Mouse (Mus musculus) fibroblast of lung, adult 2 months (primary cell): ENCODE results near the gene Syn2.

Source experiments
- DNase-seq: peaks from one replicate; pipeline ENCODE4 v3.0.0-alpha.2; 2011; ENCODE audit warnings: low read depth

Syn2 gene

DNA sequence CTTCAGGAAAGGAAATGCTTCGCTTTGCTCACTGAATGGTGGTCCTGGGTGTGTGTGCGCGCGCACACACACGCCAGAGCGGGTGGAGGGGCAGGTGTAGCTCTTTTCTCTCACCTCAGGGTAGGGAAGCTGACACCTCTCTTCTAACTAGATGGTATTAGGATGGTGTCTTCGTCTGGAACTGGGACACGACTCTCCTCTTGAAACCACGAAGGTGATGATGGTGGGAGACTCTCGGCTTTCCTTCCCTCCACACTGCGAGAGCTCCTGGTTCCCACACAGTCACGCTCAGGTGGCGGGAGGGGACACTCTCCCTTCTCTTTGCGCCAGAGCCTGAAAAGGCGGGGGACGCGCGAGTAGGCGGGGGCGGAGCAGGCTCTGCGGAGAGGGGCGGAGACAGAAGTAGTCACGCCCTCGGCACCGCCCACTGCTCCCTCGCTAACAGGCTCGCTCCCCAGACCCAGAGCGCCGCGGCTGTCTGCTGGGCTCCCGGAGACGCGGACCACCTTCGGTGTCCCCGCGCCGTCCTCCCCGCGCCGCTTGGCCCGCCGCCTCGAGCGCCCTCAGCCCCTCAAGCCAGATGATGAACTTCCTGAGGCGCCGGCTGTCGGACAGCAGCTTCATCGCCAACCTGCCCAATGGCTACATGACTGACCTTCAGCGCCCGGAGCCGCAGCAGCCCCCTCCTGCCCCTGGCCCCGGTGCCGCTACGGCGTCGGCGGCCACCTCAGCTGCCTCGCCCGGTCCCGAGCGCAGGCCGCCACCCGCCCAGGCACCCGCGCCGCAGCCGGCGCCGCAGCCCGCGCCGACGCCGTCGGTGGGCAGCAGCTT is at the start of gene Syn2:
Gene Syn2 (plus strand): TSS at position 402 of the 831 bp plus-strand sequence.
- DNase-seq: no peak

DNA sequence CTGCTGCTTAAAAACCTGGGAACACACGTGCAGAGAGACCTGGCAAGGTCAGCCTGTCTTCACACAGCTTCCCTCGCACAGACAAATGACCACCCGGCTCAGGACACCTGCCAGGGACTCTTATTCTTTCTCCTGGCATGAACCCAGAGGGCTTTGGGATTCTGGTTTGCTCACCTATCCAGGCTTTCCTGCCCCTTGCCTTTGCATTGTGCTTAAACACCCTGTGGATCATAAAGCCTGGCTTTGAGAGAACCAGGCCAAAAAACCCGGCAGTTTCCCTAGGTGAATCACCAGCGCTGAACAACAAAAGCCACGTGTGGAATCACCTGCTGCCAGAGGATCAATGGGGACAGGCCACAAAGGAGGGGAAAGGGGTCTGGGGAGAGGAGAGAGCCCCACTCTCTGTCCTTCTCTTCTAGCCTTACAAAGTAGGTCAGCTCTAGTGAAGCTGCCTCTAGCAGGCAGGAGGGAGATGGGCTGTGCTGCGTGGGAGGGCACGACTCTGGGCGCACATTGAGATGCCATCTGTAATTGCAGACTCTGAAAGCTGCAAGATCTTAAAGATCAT is 49.3 kb upstream of the Syn2 start:
- DNase-seq: no peak

DNA sequence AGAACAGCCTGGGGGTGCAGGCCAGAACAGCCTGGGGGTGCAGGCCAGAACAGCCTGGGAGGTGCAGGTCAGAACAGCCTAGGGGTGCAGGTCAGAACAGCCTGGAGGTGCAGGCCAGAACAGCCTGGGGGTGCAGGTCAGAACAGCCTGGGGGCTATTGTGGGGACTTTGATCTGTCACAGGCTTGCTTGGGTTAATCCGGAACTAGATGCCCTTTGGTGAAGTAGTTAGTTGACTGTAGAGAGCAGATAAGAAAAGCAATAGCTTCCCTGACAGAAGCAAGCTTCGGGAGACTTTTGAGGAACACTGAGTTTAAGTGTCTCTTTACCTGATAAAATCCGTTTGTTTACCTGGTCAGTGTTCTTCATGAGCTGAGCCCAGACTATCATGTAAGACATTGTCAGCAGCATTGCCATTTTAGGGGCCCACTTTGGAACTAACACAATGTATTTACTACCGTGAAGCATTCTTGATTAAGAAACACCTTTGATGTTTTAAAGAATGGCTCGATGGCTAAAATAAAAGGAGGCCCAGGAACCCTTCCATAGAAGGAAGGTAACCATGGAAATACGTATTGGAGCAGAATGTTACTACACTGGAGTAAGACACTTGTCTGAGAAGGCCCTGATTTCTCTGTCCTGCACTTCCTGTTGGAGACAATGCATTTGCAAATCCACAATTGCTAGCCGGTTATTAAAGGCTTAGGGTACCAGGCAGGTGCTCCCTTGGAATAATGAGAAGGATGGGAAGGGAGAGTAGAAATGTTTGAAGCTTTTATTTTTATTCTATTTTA is 46.2 kb upstream of the Syn2 start:
- no peak for DNase-seq

DNA sequence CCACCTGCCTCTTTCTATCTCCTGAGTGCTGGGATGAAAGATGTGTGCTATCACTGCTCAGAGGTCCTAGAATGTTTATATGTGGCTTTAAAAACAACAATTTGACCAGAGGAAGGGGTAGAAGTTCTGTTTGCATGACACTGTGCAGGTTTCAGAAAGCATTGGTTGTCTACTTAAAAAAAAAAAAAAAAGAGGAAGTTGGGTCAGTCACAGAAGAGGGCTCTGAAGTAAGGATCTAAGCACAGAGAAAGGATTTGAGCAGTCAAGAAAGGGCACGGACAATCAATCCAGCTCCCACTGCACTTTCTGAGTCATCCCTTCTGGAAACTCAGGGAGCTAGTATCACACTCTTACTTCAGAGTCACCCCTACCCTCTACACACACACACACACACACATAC is 43.0 kb upstream of the Syn2 start:
- no peak for DNase-seq

DNA sequence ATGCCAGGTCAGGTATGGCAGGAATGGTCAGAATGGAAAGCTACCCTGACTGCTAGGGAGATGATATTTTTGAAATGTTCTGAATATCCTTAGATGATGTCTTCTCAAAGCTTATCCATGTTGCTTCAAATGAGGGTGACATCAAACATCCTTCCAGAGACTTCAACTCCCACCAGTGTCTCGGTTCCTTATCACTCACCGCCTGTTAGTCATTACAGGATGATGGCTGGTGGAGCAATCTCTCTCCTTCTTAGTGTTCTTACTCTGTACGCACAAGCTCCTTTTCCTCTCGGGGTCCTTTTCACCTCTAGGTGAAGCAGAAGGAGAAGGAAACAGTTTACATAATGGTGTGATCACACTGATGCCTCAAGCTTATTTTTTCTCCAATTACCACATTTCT is 32.2 kb upstream of the Syn2 start:
- DNase-seq: no peak

DNA sequence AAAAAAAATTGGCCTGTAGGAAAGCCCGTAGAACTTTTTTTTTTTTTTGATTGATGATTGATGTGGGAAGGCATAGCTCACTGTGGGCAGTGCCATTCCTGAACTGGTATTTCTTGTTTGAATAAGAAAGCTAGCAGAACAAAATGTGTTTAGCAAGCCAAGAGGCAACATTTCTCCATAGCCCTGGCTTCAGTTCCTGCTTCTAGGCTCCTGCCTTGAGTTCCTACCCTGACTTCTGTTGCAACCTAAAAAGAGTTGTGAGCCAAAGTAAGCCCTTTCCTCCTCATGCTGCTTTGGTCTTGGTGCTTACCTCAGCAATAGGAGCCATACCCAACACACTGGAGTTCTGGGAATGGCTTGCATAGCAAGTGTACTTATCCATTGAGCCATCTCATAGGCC is 23.3 kb upstream of the Syn2 start:
- no peak for DNase-seq

DNA sequence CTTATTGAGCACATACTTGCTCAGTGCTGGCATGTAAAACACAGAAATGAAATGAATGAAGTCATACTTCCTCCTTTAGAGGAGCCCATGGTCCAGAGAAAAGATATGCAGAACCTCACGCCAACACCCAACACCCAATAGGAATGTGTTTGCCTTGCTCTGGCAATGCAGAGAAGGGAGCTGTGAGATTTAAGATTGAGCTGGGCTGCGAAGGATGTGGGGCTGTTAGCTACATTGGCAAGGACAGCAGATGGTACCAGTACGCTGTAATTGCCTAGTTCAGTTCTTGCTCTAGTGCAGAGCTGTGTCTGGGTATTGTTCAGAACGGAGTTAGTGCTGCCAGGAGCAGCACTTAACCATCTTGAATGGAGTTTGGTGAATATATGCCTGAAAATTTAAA is 12.5 kb upstream of the Syn2 start:
- no peak for DNase-seq

DNA sequence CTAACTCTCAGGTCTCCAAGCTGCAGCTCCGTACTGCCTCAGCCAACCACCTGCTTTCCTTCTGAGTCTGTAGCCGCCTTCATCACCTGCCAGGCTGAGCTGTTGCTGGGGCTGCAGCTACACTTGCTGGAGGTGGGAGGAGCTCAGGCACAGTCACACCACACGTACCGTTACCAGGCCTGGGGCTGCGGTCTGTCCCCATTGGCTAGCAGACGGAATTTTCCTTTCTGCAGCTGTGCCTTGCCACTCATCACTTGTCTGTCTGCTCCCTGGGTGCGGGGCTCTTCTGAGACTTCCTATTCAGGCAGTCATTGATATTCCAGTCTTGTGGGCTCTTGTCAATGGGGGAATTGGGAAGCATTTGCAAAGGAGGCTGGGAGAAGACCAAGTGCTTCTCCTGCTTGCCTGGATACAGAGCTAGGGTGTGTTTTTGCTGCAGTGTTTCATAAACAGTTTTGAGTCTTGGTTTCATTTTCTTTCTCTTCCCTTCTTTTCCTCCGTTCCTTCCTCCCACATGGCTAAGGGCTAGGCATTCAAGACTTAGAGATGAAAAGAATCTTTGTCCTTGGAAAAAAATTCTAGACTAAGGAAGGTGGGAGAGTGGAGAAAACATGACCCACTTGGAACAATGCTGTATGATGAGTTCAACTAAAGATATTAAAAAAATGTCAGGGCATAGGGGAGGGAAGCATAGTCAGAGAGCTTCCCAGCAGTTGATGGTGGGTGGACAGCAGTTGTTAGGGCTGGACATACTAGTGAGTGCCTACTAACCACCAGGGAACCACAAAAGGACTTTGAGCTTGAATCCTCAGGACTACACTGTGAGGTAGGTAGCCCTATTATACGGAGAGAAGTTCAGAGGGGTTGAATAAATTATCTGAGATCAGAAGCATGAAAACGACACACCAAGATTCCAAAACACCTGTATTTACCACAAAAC is 11.2 kb upstream of the Syn2 start:
- DNase-seq: no peak

DNA sequence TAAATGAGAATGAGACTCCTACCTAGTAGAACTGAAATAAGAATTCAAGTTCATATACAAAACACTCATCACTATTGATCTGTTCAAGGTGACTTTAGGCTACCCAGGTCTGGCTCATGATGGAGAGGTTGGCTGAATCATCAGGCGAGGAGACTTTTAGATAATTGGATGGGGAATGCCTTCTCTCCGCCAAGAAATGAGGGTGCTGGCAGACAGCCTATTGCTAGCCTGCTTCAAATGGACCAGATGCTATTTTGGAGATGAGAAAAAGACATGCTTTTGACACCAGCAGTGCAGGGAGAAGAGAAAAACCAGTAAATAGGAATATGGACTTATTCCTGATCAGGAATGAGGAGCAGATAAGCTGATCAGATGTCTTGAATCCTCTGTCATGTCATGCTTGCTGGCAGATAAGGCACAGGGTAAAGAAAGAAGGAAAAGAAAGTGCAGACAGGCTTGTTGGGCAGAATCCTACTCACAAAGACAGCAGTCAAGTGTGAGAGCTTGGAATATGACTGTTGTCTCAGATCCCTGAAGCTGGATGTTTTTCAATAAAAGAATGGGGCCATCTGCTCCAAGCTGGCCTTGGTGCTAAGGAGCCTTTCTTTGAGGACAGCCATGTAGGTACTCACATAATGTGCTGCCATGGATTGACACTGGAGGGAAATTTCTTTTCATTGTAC is 9.9 kb upstream of the Syn2 start:
- no peak for DNase-seq

DNA sequence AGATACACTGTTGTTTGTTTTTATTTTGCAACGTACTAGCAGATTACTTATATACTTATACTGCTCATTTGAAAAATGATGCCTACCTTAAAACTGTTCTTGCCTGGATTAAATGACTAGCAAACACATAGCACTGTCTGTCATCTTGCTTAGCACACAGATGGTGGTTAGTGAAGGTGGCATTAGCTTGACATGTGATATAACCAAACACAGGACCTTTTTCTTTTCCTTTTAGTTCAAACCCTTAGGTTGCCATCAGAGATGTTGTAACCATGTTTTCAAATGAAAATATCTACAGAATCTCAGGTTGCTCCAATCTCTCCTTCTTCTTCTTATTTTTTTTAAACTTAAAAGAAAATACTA is 9.4 kb upstream of the Syn2 start:
- DNase-seq: no peak

DNA sequence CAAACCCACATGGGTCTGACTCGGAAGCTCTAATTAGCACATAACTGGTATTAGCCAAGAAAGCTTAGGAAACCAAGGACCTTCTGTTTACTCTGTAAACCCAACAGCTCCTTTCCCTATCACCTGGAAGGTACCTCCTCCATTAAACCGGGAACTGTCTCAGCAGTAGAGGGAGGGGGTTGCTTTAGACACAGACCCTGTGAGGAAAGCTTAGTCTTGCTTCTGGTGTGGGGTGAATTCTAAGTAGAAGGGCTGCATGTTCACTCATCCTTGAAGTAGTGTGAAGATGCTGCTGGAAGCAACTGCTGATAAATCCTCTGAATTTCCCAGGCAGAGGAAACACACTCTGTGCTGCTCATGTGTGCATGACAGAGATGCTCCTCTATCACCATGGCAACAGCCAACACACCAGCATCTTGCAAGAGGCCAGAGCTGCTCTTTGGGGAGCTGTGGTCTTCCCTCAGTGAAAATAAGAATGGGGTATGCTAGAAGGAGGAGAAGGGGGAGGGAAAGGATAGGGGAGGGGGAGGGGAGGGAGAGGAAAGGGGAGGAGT is 8.4 kb upstream of the Syn2 start:
- DNase-seq: no peak

DNA sequence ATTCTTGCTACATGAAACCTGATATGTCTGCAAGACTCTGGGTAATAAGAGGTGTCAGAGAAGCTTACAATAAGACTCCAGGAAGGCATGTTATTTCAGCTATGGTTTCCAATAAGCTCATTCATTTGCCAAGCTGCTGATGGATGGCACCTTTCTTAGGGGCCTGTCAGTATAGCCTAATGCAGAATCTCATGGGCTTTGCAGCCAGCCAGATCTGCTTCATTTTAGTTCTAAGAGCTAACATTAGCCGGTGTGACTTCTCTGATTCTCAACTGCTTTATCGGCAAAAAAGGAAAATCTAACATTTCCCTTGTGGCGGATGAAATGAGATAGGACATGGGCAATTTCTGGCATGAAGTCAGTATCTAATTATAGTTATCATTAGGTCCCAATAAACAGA is 7.9 kb upstream of the Syn2 start:
- no peak for DNase-seq

DNA sequence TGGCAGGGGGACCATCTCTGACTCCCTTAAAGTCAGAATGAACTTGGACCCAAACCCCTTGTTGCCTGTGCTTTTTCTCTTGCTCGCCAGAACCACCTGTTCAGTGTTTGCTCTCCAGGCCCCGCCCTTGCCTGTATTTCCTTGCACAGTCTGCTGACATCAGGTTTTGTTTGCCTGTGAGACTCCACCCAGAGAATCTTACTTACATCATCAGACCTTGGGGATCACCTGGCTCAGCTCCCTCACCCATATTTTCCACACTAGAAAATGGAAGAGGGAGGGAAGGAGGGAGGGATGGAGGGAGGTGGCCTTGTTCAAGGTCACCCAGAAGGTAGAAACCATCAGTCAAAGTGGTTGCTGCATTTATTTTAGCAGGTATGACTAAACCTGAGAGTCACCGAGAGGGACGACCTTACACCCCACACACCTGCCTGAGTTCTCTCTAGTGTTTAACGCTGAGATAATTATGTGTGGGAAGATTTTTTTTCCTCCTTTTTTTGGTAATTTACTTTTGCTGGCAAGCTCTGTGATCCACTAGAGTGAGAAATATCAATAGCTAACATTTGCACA is 7.4 kb upstream of the Syn2 start:
- DNase-seq: no peak

DNA sequence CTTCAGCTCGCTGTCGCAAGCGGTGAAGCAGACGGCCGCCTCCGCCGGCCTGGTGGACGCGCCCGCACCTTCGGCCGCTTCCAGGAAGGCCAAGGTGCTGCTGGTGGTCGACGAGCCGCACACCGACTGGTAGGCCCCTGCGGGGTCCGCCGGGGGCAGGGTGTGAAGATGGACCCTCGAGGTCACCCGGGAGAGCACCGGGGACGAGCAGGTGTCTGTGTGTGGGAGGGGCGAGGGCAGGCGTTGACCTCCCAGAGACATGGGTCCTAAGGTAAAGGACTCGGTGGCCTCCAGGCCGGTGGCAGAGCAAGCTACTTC is 589 bp downstream of the Syn2 start:
- DNase-seq: no peak

DNA sequence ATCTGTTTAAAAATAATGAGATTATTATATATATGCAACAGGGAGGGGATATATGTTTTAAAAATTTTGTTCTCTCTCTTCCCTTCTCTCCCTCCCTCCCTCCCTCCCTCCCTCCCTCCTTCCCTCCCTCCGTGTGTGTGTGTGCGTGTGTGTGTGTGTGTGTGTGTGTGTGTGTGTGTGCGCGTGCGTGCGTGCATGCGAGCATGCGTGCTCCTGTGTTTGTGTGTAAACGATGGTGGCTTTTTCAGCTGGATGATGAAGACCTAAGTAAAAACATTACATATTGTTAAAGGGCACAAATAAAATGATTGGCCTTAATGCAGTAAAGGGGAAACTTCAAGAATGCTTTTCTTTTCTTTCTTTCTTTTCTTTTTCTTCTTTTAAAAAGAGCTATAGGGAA is 1.5 kb downstream of the Syn2 start:
- DNase-seq: no peak

DNA sequence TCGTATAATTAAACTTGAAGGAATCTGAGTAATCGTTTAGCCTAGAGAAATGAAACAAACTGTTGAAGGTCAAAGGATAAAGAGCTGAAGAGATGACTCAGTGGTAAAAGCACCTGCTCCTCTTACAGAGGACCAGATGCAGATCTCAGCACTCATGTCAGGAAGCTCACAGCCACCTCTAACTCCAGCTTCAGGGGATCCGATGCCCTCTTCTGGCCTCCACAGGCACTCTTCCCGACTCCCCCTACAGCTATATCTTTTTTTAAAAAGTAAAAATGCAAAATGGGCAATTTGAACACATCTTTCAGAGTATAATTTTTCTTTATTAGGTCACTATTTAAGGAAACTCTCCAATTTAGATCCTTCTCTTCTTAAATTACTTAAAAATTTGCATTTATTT is 6.7 kb downstream of the Syn2 start:
- DNase-seq: no peak

DNA sequence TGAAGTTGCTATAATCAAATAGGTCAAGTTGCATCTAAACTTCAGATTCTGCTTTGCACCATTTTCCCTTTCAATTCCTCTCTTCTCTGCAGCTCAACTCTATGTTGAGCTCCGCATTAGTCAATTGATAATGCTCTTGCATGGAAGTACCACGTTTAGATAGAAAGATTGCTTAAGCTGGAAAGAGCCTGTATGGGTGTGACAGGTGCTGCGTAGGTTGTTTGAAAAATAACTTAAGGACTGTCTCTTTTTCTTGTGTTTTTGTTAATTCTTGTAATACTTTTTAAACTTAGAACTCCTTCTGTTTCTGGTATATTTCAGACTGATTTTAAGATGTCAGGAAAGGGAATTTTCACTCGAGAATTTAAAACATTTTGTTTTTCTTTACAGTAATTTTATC is 26.5 kb downstream of the Syn2 start:
- DNase-seq: no peak

DNA sequence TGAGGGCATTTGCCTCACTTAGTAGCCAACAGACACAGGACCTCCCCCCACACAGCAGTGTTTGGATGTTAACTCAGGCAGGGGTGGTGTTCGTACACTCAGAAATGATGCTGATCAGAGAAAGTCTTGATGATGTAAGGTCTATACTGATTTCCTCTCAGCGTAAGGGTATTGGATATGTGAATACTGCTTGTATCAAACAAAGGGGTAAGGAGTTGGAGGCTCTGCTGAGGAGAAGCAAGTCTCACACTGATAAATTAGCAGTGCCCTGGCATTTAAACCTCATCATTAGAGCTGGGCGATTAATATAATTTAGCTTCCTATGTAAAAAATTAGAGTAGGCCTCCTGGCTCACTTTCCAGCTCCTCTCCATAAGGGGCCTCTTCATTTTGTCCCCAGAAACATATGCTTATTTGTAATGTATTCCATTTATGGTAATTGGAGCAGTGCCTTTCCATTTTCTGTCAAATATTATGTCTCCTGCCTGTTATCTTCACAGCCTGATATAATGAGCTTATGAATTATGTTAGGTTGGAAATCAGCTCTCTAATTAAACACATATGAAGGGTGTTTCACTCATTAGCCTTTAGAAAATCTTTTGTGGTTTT is 31.3 kb downstream of the Syn2 start:
- DNase-seq: no peak

DNA sequence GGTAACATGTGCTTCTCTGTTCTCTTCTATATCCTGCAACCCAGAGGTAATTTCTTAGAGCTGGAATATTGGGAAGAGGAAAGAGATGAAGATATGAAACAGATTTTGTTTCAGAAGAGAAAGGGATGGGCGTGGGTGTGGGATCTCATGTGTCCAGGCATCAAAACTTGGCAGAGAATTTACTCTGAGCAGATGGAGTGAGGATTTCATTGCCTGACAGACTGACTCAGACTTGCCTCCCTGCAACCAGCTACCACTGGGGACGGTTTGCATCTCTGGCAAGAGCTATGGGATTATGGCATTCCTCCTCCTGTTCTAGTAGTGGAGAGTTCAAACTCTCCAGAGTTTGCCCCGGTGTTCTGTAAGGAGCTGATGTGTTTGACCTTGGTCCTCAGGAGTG is 34.2 kb downstream of the Syn2 start:
- no peak for DNase-seq

DNA sequence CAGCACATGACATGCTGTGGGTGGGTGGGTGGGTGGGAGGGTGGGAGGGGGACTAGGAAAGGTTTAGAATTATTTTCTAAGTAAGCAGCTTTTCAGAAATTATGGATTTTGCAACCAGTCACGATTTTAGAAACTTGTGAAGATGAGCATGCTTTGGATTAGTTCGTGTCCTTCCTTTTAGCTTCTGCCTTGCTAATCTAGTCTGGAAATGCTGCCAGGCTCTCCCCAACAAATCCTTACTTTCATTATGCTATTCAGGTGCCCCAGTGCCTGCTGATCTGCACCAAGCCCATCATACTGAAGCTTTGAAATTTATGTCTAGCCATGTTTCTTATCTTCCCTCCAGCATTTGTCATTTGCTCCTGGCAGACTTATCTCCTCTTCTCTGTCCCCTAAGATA is 34.8 kb downstream of the Syn2 start:
- no peak for DNase-seq

DNA sequence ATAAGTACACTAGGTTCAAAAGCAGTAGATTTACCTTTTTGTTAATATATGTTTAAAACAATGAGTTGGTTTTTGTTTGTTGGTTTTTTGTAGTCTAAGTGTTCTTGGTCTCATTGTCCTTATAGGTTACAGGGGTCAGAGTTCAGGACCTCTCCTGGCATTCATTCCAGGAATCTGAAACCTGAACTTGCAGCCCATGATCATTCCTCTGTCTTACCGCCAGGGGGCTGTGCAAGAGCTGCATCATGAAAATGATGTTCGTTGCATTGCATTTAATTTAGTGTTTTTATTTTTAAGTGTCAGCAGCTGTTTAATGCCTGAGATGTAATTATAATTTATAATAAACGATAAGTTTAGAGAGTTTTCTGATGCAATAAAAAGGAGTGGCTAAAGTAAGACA is 40.1 kb downstream of the Syn2 start:
- DNase-seq: no peak
